Mouse (Mus musculus) heart, adult 2 months (tissue): ENCODE results near the gene Ncbp2. TPM values are rescaled to one million over a fixed set of nuclear protein-coding genes. Genes with fewer than 3 reads are reported as not detected.
A peak's percentile ranks its signal among the peaks of the same experiment; 100 is the strongest.

Source experiments
- DNase-seq, 2 experiments: peaks; one replicate each; pipeline ENCODE4 v3.0.0; 2021
- H3K27ac ChIP-seq: fragments of 200-600 bp; 2 replicates; pipeline ENCODE4 v1.8.1; 2022
- H3K27me3 ChIP-seq: fragments of 200-500 bp; 2 replicates; pipeline ENCODE4 v1.6.1; 2012; ENCODE audit warnings: mild to moderate bottlenecking, low read length, inconsistent platforms, mixed read lengths; ENCODE audit not compliant: control insufficient read depth, insufficient read depth
- H3K36me3 ChIP-seq: fragments of 200-500 bp; 2 replicates; pipeline ENCODE4 v1.6.1; 2012; ENCODE audit warnings: low read length, inconsistent platforms; ENCODE audit not compliant: control insufficient read depth, insufficient read depth
- H3K4me1 ChIP-seq: fragments of 200-500 bp; 2 replicates; pipeline ENCODE4 v1.6.1; 2011; ENCODE audit warnings: low read length; ENCODE audit not compliant: control insufficient read depth, insufficient read depth
- H3K4me3 ChIP-seq: fragments of 200-600 bp; 2 replicates; pipeline ENCODE4 v1.8.1; 2022
- H3K79me2 ChIP-seq: fragments of 200-500 bp; replicated peaks from 2 replicates; pipeline ENCODE4 v1.6.1; 2012; ENCODE audit warnings: mild to moderate bottlenecking, inconsistent platforms, low read length, moderate library complexity, mixed read lengths; ENCODE audit not compliant: control insufficient read depth, insufficient read depth
- H3K9ac ChIP-seq: fragments of 200-500 bp; 2 replicates; pipeline ENCODE4 v1.6.1; 2012; ENCODE audit warnings: low read depth, mild to moderate bottlenecking, control low read depth, inconsistent platforms, low read length, mixed read lengths
- CTCF ChIP-seq: fragments of 200-600 bp; IDR thresholded peaks from 2 replicates; pipeline ENCODE4 v1.8.1; 2022; ENCODE audit warnings: antibody characterized with exemption, mild to moderate bottlenecking, moderate library complexity
- EP300 ChIP-seq: fragments of 200-500 bp; IDR thresholded peaks from 2 replicates; pipeline ENCODE4 v1.6.1; 2011; ENCODE audit warnings: low read depth, low read length, control low read depth; ENCODE audit not compliant: insufficient read depth
- POLR2A ChIP-seq: fragments of 200-500 bp; IDR thresholded peaks from 2 replicates; pipeline ENCODE4 v1.6.1; 2011; ENCODE audit warnings: mild to moderate bottlenecking, low read depth, low read length, control low read depth; ENCODE audit not compliant: insufficient read depth
- WGBS: fragments of 180-500 bp; shearing (Covaris S2); methylation state at CpG from one replicate; pipeline ENCODE4 v1.1.7; 2018; 5-methylcytosine and 5-hydroxymethylcytosine counted together
- intact Hi-C: fragments of 180-260 bp; cut with DNase I; formaldehyde crosslinking; loops from one replicate; pipeline ENCODE4 v1.15.1; 2025
- polyA plus RNA-seq: library from polyadenylated mRNA; depleted of rRNA; stranded (reverse); fragments of >200 nt; gene quantifications from 2 replicates; pipeline ENCODE4 v1.2.3, GENCODE M21; 2012
- total RNA-seq, 2 experiments: library from RNA; stranded (reverse); gene quantifications; 2 replicates each; pipeline ENCODE4 v1.2.3; 2021

Gene Ncbp2
- total and polyA plus RNA-seq, 3 experiments = 7.9 to 25.9 (median 24.3) TPM

DNA sequence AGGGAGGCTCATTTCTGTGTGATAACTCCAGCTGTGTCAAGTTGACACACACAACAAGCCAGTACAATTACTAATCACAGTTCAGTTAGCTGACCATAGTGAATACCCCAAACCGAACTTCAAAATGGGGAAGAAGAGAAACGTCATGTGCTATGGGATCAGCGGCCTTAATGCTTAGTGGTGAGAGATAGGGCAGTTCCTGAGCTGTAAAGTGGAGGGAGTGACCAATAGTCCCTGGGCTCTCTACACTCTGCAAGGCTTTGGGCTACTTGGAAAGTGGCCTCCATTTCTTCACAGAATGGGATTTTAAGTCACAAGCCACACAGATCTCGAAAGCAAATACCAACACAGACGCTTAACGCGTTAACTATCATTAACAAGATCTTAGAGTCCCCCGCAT is 980 bp upstream of the Ncbp2 start:
- Histone ChIP-seq H3K27ac (peak overlapping the region; percentile 93), H3K79me2 (peaks cover 6% of the 10 kb centered on the region; the same call in 1 of the 2 replicates), H3K4me1 (peaks cover 8% of the 10 kb centered on the region), H3K27me3 (no peaks in the 10 kb centered on the region), H3K4me3 (peak overlapping the region; percentile 91), H3K36me3 (peaks cover 2% of the 10 kb centered on the region; the same call in 1 of the 2 replicates), H3K9ac (peak overlapping the region; percentile 33)
- no peak for DNase-seq
- no peak for TF ChIP-seq CTCF
- no peak for TF ChIP-seq EP300
- TF ChIP-seq POLR2A = no peak
- WGBS = 11% methylated on average over 8 of the region's 8 CpGs
- intact Hi-C loops = loop anchor here (10.0 kb wide), 1 partner anchor 667 kb away; no protein-coding TSS in a partner anchor

GRCm38 (mm10) chr16:31947901-31948316 is 404 bp upstream of the Ncbp2 start:
- intact Hi-C loops = loop anchor here (1.0 to 10.0 kb wide), 2 partner anchors 55 to 667 kb away; partner anchors contain the start of gene Senp5
- peak overlapping the region; percentile 89 for H3K9ac ChIP-seq
- peaks cover 6% of the 10 kb centered on the region; the same call in 1 of the 2 replicates for H3K79me2 ChIP-seq
- peak overlapping the region; percentile 91 for H3K4me3 ChIP-seq
- WGBS = 1% methylated on average over 38 of the region's 38 CpGs
- no peak for DNase-seq
- no peaks in the 10 kb centered on the region for H3K27me3 ChIP-seq
- TF ChIP-seq CTCF (no peak), POLR2A (no peak), EP300 (no peak)
- H3K4me1 ChIP-seq = peaks cover 8% of the 10 kb centered on the region
- H3K27ac ChIP-seq = peak overlapping the region; percentile 93
- H3K36me3 ChIP-seq = peaks cover 2% of the 10 kb centered on the region; the same call in 1 of the 2 replicates

GRCm38 (mm10) chr16:31963224-31963623 is 14.9 kb downstream of the Ncbp2 start:
- intact Hi-C loops = no loop called here
- Histone ChIP-seq H3K27me3 (no peaks in the 10 kb centered on the region), H3K36me3 (no peaks in the 10 kb centered on the region), H3K4me1 (no peaks in the 10 kb centered on the region), H3K79me2 (no peaks in the 10 kb centered on the region), H3K27ac (no peak overlapping the region), H3K4me3 (no peak overlapping the region), H3K9ac (no peak overlapping the region)
- WGBS = 90% methylated on average over 7 of the region's 7 CpGs
- DNase-seq = no peak
- TF ChIP-seq CTCF (no peak), POLR2A (no peak), EP300 (no peak)

GRCm38 (mm10) chr16:31975258-31975657 is 26.9 kb downstream of the Ncbp2 start:
- DNase-seq = no peak
- Histone ChIP-seq H3K36me3 (no peaks in the 10 kb centered on the region), H3K9ac (no peak overlapping the region), H3K4me3 (no peak overlapping the region), H3K4me1 (no peaks in the 10 kb centered on the region), H3K27me3 (no peaks in the 10 kb centered on the region), H3K79me2 (no peaks in the 10 kb centered on the region), H3K27ac (no peak overlapping the region)
- WGBS = 93% methylated on average over 4 of the region's 4 CpGs
- TF ChIP-seq POLR2A (no peak), EP300 (no peak), CTCF (no peak)
- intact Hi-C loops = no loop called here

DNA sequence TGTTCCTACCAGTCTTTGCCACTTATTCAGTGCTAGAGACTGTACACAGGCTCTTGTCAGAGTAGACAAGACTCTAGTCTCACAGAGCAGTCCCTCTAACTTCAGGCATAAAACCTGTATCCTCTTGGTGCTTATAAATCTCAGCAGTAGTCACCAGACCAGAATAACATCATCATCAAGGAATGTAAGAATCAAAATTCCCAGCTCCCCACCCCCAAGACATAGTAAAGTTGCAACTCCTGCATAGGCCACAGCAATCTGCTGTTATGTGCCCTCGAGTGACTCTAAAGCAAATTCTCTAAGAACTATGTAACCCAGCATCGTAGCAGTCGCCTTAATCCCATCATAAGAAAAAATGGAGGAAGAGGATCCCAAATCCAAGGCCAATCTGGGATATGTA is 31.2 kb downstream of the Ncbp2 start:
- no peak for DNase-seq
- H3K27me3 ChIP-seq = no peaks in the 10 kb centered on the region
- TF ChIP-seq POLR2A = no peak
- TF ChIP-seq EP300 = no peak
- TF ChIP-seq CTCF = no peak
- H3K4me1 ChIP-seq = no peaks in the 10 kb centered on the region
- H3K4me3 ChIP-seq = no peak overlapping the region
- 82% methylated on average over 3 of the region's 3 CpGs for WGBS
- intact Hi-C loops = no loop called here
- H3K9ac ChIP-seq = no peak overlapping the region
- no peaks in the 10 kb centered on the region for H3K79me2 ChIP-seq
- no peak overlapping the region for H3K27ac ChIP-seq
- no peaks in the 10 kb centered on the region for H3K36me3 ChIP-seq

DNA sequence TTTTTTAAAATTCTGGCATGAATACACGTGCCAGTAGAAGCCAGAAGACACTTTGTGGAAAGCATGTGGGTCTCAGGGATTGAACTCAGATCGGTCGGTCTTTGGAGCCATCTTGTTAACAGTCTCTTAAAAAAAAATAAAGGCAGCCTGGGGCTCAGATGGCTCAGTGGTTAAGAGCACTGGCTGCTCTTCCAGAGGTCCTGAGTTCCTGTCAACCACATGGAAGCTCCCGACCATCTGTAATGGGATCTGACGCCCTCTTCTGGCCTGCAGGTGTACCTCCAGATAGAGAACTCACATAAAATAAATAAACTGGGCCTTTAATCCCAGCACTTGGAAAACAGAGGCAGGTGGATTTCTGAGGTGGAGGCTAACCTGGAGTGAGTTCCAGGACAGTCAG is 32.6 kb downstream of the Ncbp2 start:
- Histone ChIP-seq H3K27ac (no peak overlapping the region), H3K4me1 (no peaks in the 10 kb centered on the region), H3K36me3 (no peaks in the 10 kb centered on the region), H3K9ac (no peak overlapping the region), H3K27me3 (no peaks in the 10 kb centered on the region), H3K4me3 (no peak overlapping the region), H3K79me2 (no peaks in the 10 kb centered on the region)
- intact Hi-C loops = no loop called here
- no peak for DNase-seq
- WGBS = 79% methylated on average over 5 of the region's 5 CpGs
- TF ChIP-seq POLR2A (no peak), CTCF (no peak; the same call in 1 of the 2 replicates), EP300 (no peak)
